Mouse (Mus musculus): ENCODE measurements around the gene AI467606. TPM values are rescaled to one million over a fixed set of nuclear protein-coding genes. Genes with fewer than 3 reads are reported as not detected.

AI467606 gene
- polyA plus RNA-seq, 1 experiment from 2014 or later = 0.54 TPM

DNA sequence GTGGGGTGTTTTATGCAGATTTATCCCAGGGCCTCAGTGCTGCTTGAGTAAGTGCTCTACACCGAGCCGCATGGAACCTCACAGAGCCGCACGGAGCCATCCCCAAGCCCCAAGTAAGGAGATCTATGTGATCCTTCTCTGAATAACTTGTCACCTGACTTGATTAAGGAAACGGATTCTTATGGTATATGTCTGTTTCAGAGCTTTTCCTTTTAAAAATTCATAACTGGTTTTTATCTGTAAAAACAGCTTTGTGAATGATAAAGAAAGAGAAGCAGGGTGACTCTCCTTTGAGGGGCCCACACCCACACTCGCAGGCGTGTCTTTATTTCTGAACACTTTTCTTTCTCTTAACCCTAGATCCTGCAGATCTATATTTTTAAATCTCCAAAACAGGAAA lies 47.9 kb downstream of the AI467606 start:
- Histone ChIP-seq H3K27ac (replicated peaks) (no peak overlapping the region), H3K36me3 (replicated peaks) (no peaks in the 10 kb centered on the region), H3K4me3 (no peak overlapping the region), H3K4me1 (no peaks in the 10 kb centered on the region), H3K27me3 (replicated peaks; ENCODE audit: low read depth, poor library complexity, severe bottlenecking) (no peaks in the 10 kb centered on the region), H3K9me3 (no peaks in the 10 kb centered on the region)
- WGBS = 93% methylated on average over 7 of the region's 7 CpGs
- DNase-seq (ENCODE audit: low spot score) = no peak

DNA sequence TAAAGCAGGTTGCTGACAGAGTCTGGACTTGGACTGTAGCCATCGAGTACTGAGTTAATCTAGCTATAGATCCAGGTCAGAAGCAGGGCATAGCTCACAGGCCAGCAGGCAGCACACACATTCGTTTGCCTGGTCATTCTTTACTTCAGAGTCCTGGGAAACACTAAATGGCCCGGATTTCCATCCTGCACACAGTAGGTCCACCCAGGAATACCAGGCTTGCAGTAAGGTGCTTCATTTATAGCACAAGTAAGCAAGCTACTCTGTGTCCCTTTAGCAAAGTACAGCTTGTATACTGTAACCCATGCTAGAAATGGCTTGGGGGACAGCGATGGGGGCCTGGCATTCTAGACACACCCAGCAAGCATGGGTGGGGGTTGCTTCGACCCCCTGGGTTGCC lies 48.4 kb downstream of the AI467606 start:
- Histone ChIP-seq H3K4me3 (no peak overlapping the region), H3K9me3 (no peaks in the 10 kb centered on the region), H3K4me1 (no peaks in the 10 kb centered on the region), H3K27me3 (replicated peaks; ENCODE audit: low read depth, poor library complexity, severe bottlenecking) (no peaks in the 10 kb centered on the region), H3K36me3 (replicated peaks) (no peaks in the 10 kb centered on the region), H3K27ac (replicated peaks) (no peak overlapping the region)
- no peak for DNase-seq (ENCODE audit: low spot score)
- WGBS = 63% methylated on average over 5 of the region's 5 CpGs

DNA sequence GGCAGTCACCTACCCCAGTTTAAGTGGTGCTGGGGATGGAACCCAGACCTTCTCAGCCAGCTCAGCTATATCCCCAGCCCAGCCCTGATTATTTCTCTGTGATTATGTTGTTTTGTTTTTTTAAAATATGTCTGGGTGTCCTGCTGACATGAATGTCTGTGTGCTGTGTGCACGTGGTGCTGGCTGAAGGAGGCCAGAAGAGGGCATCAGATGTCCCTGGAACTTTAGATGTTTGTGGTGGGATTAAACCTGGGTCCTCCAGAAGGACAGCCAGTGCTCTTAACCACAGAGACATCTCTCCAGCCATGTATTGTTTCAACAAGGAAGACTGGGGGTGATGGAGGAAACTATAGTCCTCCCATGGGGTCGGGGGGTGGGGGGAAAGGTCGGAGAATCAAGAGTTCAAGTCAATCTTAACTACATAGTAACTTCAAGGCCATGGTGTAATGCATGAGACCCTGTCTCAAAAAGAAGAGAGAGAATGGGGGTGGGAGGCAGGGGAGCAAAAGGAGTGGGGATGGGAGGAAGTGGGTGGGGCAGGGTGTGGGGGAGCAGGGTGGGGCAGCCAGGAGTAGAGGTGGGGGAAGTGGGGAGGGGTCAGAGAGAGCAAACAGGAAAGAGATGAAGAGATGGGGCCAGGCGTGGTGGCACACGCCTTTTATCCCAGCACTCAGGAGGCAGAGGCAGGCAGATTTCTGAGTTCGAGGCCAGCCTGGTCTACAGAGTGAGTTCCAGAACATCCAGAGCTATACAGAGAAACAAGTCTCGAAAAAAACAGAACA lies 49.7 kb downstream of the AI467606 start:
- Histone ChIP-seq H3K27ac (replicated peaks) (no peak overlapping the region), H3K9me3 (no peaks in the 10 kb centered on the region), H3K4me3 (no peak overlapping the region), H3K36me3 (replicated peaks) (no peaks in the 10 kb centered on the region), H3K27me3 (replicated peaks; ENCODE audit: low read depth, poor library complexity, severe bottlenecking) (no peaks in the 10 kb centered on the region), H3K4me1 (peaks cover 4% of the 10 kb centered on the region)
- 71% methylated on average over 7 of the region's 7 CpGs for whole genome bisulfite sequencing
- DNase-seq (ENCODE audit: low spot score) = no peak

GRCm38 (mm10) chr7:127142214-127142613 lies 51.1 kb downstream of the AI467606 start:
- 52% methylated on average over 2 of the region's 2 CpGs for whole genome bisulfite sequencing
- H3K27ac ChIP-seq (replicated peaks) = no peak overlapping the region
- no peaks in the 10 kb centered on the region for H3K27me3 ChIP-seq (replicated peaks; ENCODE audit: low read depth, poor library complexity, severe bottlenecking)
- H3K4me3 ChIP-seq = no peak overlapping the region
- H3K9me3 ChIP-seq = no peaks in the 10 kb centered on the region
- H3K36me3 ChIP-seq (replicated peaks) = no peaks in the 10 kb centered on the region
- H3K4me1 ChIP-seq = peaks cover 13% of the 10 kb centered on the region
- no peak for DNase-seq (ENCODE audit: low spot score)

DNA sequence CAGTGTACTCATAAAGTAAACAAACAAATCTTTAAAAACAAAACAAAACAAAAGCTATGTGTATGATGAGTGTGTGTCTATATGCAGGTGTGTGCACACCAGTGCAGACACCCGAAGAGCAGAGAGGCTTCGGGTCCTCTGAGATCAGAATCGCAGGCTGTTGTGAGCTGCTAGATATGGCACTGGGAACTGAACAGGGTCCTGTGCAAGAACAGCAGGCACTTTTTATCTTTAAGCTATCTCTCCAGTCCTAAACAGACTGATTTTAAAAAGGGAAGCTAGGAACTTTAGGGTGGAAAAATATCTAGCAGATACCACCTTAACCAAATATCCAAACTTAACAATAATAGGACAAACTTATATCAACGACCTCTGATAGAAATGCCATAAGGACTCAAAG lies 51.5 kb downstream of the AI467606 start:
- Histone ChIP-seq H3K27me3 (replicated peaks; ENCODE audit: low read depth, poor library complexity, severe bottlenecking) (no peaks in the 10 kb centered on the region), H3K9me3 (no peaks in the 10 kb centered on the region), H3K27ac (replicated peaks) (no peak overlapping the region), H3K4me1 (peaks cover 13% of the 10 kb centered on the region), H3K4me3 (no peak overlapping the region), H3K36me3 (replicated peaks) (no peaks in the 10 kb centered on the region)
- 89% methylated on average over 4 of the region's 4 CpGs for WGBS
- no peak for DNase-seq (ENCODE audit: low spot score)

Small RNA genes lying within 50 kb of the gene (microRNA-seq; reads per million reads assigned to microRNA genes)
- gene Gm44343 = not detected

Other genes starting within 250 kb of the AI467606 start
- gene Doc2a, start 243.9 kb upstream of the AI467606 start, polyA plus RNA-seq (2016; fragmentation: Nextera tagmentation; extraction: Ambion mirVana) = 3.1 and 5.5 TPM in 2 replicates
- gene Hirip3, start 229.4 kb upstream of the AI467606 start, polyA plus RNA-seq (2016; fragmentation: Nextera tagmentation; extraction: Ambion mirVana) = 49.3 and 57.0 TPM in 2 replicates
- 114 and 118 TPM in 2 replicates for gene Ino80e, start 229.0 kb upstream of the AI467606 start, polyA plus RNA-seq (2016; fragmentation: Nextera tagmentation; extraction: Ambion mirVana)
- gene Taok2, start 206.7 kb upstream of the AI467606 start, polyA plus RNA-seq (2016; fragmentation: Nextera tagmentation; extraction: Ambion mirVana) = 55.3 and 56.9 TPM in 2 replicates
- gene Tmem219, start 168.4 kb upstream of the AI467606 start, polyA plus RNA-seq (2016; fragmentation: Nextera tagmentation; extraction: Ambion mirVana) = 16.7 and 21.3 TPM in 2 replicates
- 20.2 and 21.3 TPM in 2 replicates for gene Kctd13, start 162.5 kb upstream of the AI467606 start, polyA plus RNA-seq (2016; fragmentation: Nextera tagmentation; extraction: Ambion mirVana)
- 0.14 and 0.15 TPM in 2 replicates for gene Asphd1, start 141.8 kb upstream of the AI467606 start, polyA plus RNA-seq (2016; fragmentation: Nextera tagmentation; extraction: Ambion mirVana)
- gene Sez6l2, start 140.8 kb upstream of the AI467606 start, polyA plus RNA-seq (2016; fragmentation: Nextera tagmentation; extraction: Ambion mirVana) = 0.77 and 1.2 TPM in 2 replicates
- 79.9 and 85.2 TPM in 2 replicates for gene Cdipt, start 115.4 kb upstream of the AI467606 start, polyA plus RNA-seq (2016; fragmentation: Nextera tagmentation; extraction: Ambion mirVana)
- 0.50 and 0.77 TPM in 2 replicates for gene Cdiptos, start 115.3 kb upstream of the AI467606 start, polyA plus RNA-seq (2016; fragmentation: Nextera tagmentation; extraction: Ambion mirVana)
- 4.1 TPM in 2 replicates for gene Mvp, start 76.7 kb upstream of the AI467606 start, polyA plus RNA-seq (2016; fragmentation: Nextera tagmentation; extraction: Ambion mirVana)
- gene Pagr1b, start 74.9 kb upstream of the AI467606 start, polyA plus RNA-seq (2016; fragmentation: Nextera tagmentation; extraction: Ambion mirVana) = 0.78 TPM in 1 of 2 replicates, not detected in the other
- 41.1 and 107 TPM in 2 replicates for gene Pagr1a, start 74.0 kb upstream of the AI467606 start, polyA plus RNA-seq (2016; fragmentation: Nextera tagmentation; extraction: Ambion mirVana)
- gene Gm42742, start 70.3 kb upstream of the AI467606 start, polyA plus RNA-seq (2016; fragmentation: Nextera tagmentation; extraction: Ambion mirVana) = 37.7 and 92.9 TPM in 2 replicates
- 2.7 and 3.4 TPM in 2 replicates for gene Prrt2, start 70.1 kb upstream of the AI467606 start, polyA plus RNA-seq (2016; fragmentation: Nextera tagmentation; extraction: Ambion mirVana)
- gene Maz, start 64.3 kb upstream of the AI467606 start, polyA plus RNA-seq (2016; fragmentation: Nextera tagmentation; extraction: Ambion mirVana) = 63.6 and 68.8 TPM in 2 replicates
- gene Kif22, start 48.9 kb upstream of the AI467606 start, polyA plus RNA-seq (2016; fragmentation: Nextera tagmentation; extraction: Ambion mirVana) = 200 and 207 TPM in 2 replicates
- gene Zg16, start 4.0 kb upstream of the AI467606 start, polyA plus RNA-seq (2016; fragmentation: Nextera tagmentation; extraction: Ambion mirVana) = not detected in 2 replicates
- gene Qprt, start 30.9 kb downstream of the AI467606 start, polyA plus RNA-seq (2016; fragmentation: Nextera tagmentation; extraction: Ambion mirVana) = 3.7 and 4.1 TPM in 2 replicates
- gene Spn, start 46.5 kb downstream of the AI467606 start, polyA plus RNA-seq (2016; fragmentation: Nextera tagmentation; extraction: Ambion mirVana) = 0.04 and 0.09 TPM in 2 replicates
- 89.9 and 93.4 TPM in 2 replicates for gene Cd2bp2, start 104.7 kb downstream of the AI467606 start, polyA plus RNA-seq (2016; fragmentation: Nextera tagmentation; extraction: Ambion mirVana)
- gene Tbc1d10b, start 117.1 kb downstream of the AI467606 start, polyA plus RNA-seq (2016; fragmentation: Nextera tagmentation; extraction: Ambion mirVana) = 31.3 and 34.4 TPM in 2 replicates
- gene Mylpf, start 117.5 kb downstream of the AI467606 start, polyA plus RNA-seq (2016; fragmentation: Nextera tagmentation; extraction: Ambion mirVana) = 9.3 and 10.7 TPM in 2 replicates
- gene Zfp553, start 141.7 kb downstream of the AI467606 start, polyA plus RNA-seq (2016; fragmentation: Nextera tagmentation; extraction: Ambion mirVana) = 73.5 and 75.8 TPM in 2 replicates
- gene Sept1, start 141.8 kb downstream of the AI467606 start, polyA plus RNA-seq (2016; fragmentation: Nextera tagmentation; extraction: Ambion mirVana) = 27.3 and 30.0 TPM in 2 replicates
- gene Zfp771, start 152.9 kb downstream of the AI467606 start, polyA plus RNA-seq (2016; fragmentation: Nextera tagmentation; extraction: Ambion mirVana) = 65.1 and 69.1 TPM in 2 replicates
- gene Dctpp1, start 169.3 kb downstream of the AI467606 start, polyA plus RNA-seq (2016; fragmentation: Nextera tagmentation; extraction: Ambion mirVana) = 363 and 380 TPM in 2 replicates
- 82.5 and 86.4 TPM in 2 replicates for gene Sephs2, start 182.7 kb downstream of the AI467606 start, polyA plus RNA-seq (2016; fragmentation: Nextera tagmentation; extraction: Ambion mirVana)
- gene Itgal, start 204.9 kb downstream of the AI467606 start, polyA plus RNA-seq (2016; fragmentation: Nextera tagmentation; extraction: Ambion mirVana) = 0.73 and 0.82 TPM in 2 replicates